Mouse (Mus musculus) neural tube, embryonic 12.5 days (tissue): ENCODE results near the gene Slc15a1. TPM values are rescaled to one million over a fixed set of nuclear protein-coding genes. Genes with fewer than 3 reads are reported as not detected.
"Not testable (repeated sequence)": the region's sequence is repeated elsewhere in the genome, so short reads cannot be mapped to it uniquely, and the experiment has no call there.

ENCODE experiments used
- ATAC-seq: fragments of 200-750 bp; cut with Nextera tagmentation; 2 replicates; pipeline ENCODE4 v1.8.0; 2017; ENCODE audit warnings: low read depth, mild to moderate bottlenecking, moderate TSS enrichment, moderate library complexity; ENCODE audit not compliant: low FRiP score
- H3K27ac ChIP-seq: fragments of 300-500 bp; sonication (generic); 2 replicates; pipeline ENCODE4 v1.5.1; 2016
- H3K27me3 ChIP-seq: fragments of 300-500 bp; sonication (generic); replicated peaks from 2 replicates; pipeline ENCODE4 v1.6.1; 2016; ENCODE audit warnings: mild to moderate bottlenecking
- H3K36me3 ChIP-seq: fragments of 300-500 bp; sonication (generic); 2 replicates; pipeline ENCODE4 v1.6.1; 2016; ENCODE audit warnings: mild to moderate bottlenecking
- H3K4me1 ChIP-seq: fragments of 300-500 bp; sonication (generic); 2 replicates; pipeline ENCODE4 v1.6.1; 2016
- H3K4me2 ChIP-seq: fragments of 300-500 bp; sonication (generic); replicated peaks from 2 replicates; pipeline ENCODE4 v1.6.1; 2016; ENCODE audit warnings: mild to moderate bottlenecking
- H3K4me3 ChIP-seq: fragments of 300-500 bp; sonication (generic); 2 replicates; pipeline ENCODE4 v1.5.1; 2016
- H3K9ac ChIP-seq: fragments of 300-500 bp; sonication (generic); 2 replicates; pipeline ENCODE4 v1.6.1; 2016; ENCODE audit warnings: mild to moderate bottlenecking
- H3K9me3 ChIP-seq: fragments of 300-500 bp; sonication (generic); 2 replicates; pipeline ENCODE4 v1.6.1; 2016; ENCODE audit warnings: mild to moderate bottlenecking
- WGBS: fragments of 180-500 bp; shearing (Covaris S2); methylation state at CpG from one replicate; pipeline ENCODE4 v1.1.7; 2016; 5-methylcytosine and 5-hydroxymethylcytosine counted together
- polyA plus RNA-seq: library from polyadenylated mRNA; unstranded; fragments of >200 nt; fragmentation: Nextera tagmentation; extraction: Ambion mirVana; gene quantifications from 2 replicates; pipeline ENCODE4 v1.2.1, GENCODE M21; 2016

The Slc15a1 gene
- polyA plus RNA-seq, 1 experiment from 2014 or later: not detected

DNA sequence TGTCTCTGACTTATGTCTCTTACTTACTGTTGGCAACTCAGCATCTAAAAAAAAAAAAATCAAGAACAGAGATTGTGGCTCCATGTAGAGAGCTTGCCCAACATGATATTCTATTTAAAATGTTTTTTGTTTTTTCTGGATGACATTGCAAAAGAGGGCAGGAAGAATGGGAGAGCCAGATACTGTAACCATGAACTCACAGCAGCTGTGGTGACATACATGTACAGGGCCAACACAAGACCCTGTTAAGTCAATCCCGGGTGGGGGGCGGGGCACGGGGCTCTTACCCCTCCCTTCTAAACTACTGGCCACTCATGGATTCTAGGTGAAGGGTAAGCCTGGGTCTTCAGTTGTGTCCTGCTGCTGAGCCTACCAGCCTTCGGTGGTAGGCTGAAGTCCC, 83.1 kb downstream of the Slc15a1 start:
- WGBS: 92% methylated on average over 4 of the region's 4 CpGs
- no peaks in the 10 kb centered on the region for H3K36me3 ChIP-seq

DNA sequence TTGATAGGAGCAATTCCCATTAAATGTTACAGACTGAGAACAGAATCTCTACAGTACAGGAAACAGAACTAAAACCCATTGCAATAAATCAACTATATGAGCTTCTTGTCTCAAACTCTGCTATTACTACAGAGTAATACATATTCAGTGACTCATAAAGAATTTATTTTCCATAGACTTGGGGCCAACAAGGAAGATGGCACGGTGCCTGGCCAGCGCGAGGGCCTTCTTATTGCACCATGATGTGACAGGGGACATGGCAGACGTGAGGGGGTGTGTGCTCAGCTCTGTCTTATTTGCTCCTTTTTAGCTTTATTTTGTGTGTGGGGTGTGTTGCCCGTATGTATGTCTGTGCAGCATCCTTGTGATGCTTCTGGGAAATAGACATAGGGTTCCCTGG, 87.5 kb downstream of the Slc15a1 start:
- Histone ChIP-seq H3K4me1 (no peaks in the 10 kb centered on the region), H3K36me3 (no peaks in the 10 kb centered on the region), H3K27ac (no peak overlapping the region), H3K27me3 (no peaks in the 10 kb centered on the region), H3K9me3 (no peaks in the 10 kb centered on the region), H3K4me2 (no peak overlapping the region), H3K9ac (no peak overlapping the region), H3K4me3 (no peak overlapping the region)
- ATAC-seq: no peak
- WGBS: 85% methylated on average over 5 of the region's 5 CpGs

More for the DNA sequence above, 83.1 kb downstream of the Slc15a1 start:
- Histone ChIP-seq H3K9me3 (no peaks in the 10 kb centered on the region), H3K4me1 (no peaks in the 10 kb centered on the region), H3K9ac (no peak overlapping the region), H3K4me3 (no peak overlapping the region), H3K27me3 (no peaks in the 10 kb centered on the region), H3K4me2 (no peak overlapping the region), H3K27ac (no peak overlapping the region)
- no peak for ATAC-seq

DNA sequence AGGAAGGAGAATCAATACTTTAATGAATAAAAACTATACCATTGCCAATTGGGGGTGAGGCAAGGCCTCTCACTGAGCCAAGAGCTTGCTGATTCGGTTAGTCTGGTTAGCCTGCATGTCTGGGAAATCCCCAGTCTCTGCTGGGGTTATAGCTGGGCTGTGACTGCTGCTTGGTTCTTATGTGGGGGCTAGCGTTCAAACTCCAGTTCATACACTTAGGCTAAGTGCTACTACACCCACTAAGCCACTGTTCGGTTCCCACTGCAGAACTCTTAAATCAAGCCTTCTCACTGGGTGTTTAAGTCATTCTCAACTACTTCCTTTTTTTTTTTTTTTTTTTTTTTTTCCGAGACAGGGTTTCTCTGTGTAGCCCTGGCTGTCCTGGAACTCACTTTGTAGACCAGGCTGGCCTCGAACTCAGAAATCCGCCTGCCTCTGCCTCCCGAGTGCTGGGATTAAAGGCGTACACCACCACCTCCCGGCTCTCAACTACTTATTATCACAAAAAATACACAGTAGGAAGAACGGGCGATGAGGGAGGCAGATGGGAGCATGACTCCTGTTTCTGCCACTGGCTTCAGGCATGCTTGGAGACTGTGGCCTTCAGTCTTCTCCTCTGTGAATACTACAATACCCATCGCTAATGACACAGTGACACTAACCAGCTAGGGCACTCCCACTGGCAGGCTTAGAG, 88.3 kb downstream of the Slc15a1 start:
- H3K27me3 ChIP-seq: no peaks in the 10 kb centered on the region
- H3K36me3 ChIP-seq: no peaks in the 10 kb centered on the region
- no peak for ATAC-seq
- no peak overlapping the region for H3K4me2 ChIP-seq
- H3K9me3 ChIP-seq: no peaks in the 10 kb centered on the region
- no peak overlapping the region for H3K4me3 ChIP-seq
- no peak overlapping the region for H3K9ac ChIP-seq
- H3K27ac ChIP-seq: no peak overlapping the region
- H3K4me1 ChIP-seq: no peaks in the 10 kb centered on the region
- WGBS: 91% methylated on average over 11 of the region's 12 CpGs

DNA sequence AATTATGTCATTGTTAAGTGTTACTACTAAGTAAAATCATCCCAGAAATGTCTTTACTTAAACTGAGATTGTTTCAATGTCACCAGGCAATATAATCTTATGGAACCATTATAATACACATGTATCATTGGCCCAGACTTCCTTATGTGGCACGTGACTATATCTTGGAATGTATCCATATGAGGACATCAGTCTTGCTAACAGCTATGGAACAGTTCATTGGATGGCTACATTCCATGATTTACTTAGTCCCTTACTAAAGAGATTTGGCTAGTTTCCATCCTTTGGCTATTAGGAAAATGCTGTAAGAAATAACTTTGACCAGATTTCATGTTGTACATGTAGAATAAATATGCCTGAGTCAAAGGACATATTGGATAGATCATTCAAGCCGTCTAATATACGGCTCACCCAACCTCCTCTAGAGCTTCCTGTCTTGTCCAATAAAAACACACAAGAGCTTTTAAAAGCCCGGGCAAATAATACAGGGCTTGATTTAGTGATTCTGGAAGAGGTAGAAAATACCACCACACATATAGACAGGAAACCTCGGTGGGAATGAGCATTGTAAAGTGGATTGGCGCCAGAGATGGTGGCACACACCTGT, 90.3 kb downstream of the Slc15a1 start:
- no peaks in the 10 kb centered on the region for H3K27me3 ChIP-seq
- no peak for ATAC-seq
- H3K9ac ChIP-seq: no peak overlapping the region
- H3K4me1 ChIP-seq: no peaks in the 10 kb centered on the region
- H3K4me3 ChIP-seq: no peak overlapping the region
- H3K36me3 ChIP-seq: no peaks in the 10 kb centered on the region
- H3K9me3 ChIP-seq: no peaks in the 10 kb centered on the region
- no peak overlapping the region for H3K27ac ChIP-seq
- no peak overlapping the region for H3K4me2 ChIP-seq
- WGBS: 85% methylated on average over 6 of the region's 6 CpGs

DNA sequence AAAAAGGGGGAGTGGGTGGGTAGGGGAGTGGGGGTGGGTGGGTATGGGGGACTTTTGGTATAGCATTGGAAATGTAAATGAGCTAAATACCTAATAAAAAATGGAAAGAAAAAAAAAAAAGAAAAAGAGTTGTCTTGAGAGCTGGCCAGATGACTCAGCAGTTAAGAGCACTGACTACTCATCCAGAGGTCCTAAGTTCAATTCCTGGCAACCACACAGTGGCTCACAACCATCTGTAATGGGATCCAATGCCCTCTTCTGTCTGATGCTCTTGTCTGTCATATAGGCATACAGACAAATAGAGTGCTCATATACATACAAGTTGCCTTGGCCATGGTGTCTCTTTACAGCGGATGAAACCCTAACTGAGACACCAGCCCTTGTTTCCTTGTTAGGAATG, 91.3 kb downstream of the Slc15a1 start:
- ATAC-seq, H3K9ac ChIP-seq, H3K27me3 ChIP-seq, H3K36me3 ChIP-seq, H3K4me2 ChIP-seq, H3K4me1 ChIP-seq, H3K27ac ChIP-seq, H3K9me3 ChIP-seq, H3K4me3 ChIP-seq: not testable (repeated sequence)
- WGBS: 95% methylated on average over 1 of the region's 1 CpGs

Other genes with a start within 250 kb of the Slc15a1 start
- 33.7 and 36.6 TPM in 2 replicates for gene Stk24, start 125.2 kb downstream of the Slc15a1 start, polyA plus RNA-seq